Comparison of ENCODE assay signal across 7 mouse cellular contexts in the genomic region with DNA sequence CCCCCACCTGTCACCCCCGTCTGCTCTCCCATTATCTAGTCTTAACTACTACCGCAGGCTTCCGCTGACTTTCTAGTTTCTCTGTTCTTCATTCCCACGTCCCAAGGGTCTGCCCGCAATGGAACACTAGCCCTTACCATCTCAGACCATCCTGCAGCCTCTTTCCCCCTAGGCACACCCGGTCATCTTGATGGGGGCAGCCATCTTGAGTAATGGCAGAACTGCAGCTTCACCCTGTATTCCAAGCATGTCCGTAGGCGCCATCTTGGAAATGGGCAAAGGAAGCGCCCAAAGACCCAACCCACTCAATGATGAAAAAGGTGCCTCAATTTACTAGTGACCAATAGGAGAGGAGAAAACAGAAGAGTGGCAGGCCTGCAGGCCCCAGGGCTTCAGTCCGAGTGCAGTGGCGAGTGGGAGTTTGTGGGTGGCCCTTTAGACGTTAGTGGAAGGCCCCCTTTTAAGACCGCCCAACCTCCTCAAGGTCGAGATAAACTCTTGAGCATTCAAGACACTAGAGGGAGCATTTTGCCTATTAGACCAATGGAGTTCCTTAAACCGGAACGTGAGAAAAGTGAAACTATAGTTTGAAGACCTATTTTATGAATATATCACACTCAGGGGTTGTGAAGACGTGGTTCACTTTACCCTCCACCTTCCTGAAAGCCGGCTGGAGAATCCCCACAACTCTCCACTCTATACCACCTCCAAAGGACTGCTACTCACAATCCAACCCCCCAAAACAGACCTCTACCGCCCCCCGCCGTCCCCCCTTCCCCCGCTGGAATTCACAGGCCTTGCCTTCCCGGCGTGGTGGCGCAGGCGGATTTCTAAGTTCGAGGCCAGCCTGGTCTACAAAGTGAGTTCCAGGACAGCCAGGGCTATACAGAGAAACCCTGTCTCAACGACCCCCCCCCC. TPM values are rescaled to one million over a fixed set of nuclear protein-coding genes. Genes with fewer than 3 reads are reported as not detected.
DNase-seq lines count a peak whose midpoint lies in the region; ATAC-seq lines count a peak whose summit lies in the region.

Gene Tomm40l, minus strand, starts transcription at position 277 of the 918 bp plus-strand sequence.

- ATAC-seq in intestine, embryonic 15.5 days, result peak; percentile 98

- 1% methylated on average over 28 of the region's 28 CpGs for WGBS in intestine, embryonic 15.5 days
- WGBS in midbrain, embryonic 10.5 days, result 4% methylated on average over 28 of the region's 28 CpGs

- H3K27ac ChIP-seq in intestine, embryonic 15.5 days, result peak within 1 kb of the TSS; percentile 83
- peak within 1 kb of the TSS; percentile 85 for H3K27ac ChIP-seq in midbrain, embryonic 10.5 days (replicated peaks)

- peak; percentile 96 for DNase-seq in adrenal gland, adult 2 months
- DNase-seq in embryo, embryonic 11.5 days (ENCODE audit: low read depth, low spot score), result peak; percentile 93
- DNase-seq in gastrocnemius, postnatal 36 days, result peak; percentile 82 to 90
- DNase-seq in left cerebral cortex, postnatal 25 days (ENCODE audit: low spot score in 2 of 2), result peak; percentile 93 to 99
- peak; percentile 93 for DNase-seq in midbrain, embryonic 10.5 days (ENCODE audit: low spot score)
- peak; percentile 70 for DNase-seq in right cerebral cortex, postnatal 4 days

- intact Hi-C loops in gastrocnemius, postnatal 36 days (cut with DNase I), result loop anchor here (2.0 kb wide), 2 partner anchors 24 to 112 kb away; no protein-coding TSS in a partner anchor
- intact Hi-C loops in left cerebral cortex, postnatal 25 days (cut with DNase I), result loop anchor here (1.0 to 5.0 kb wide), 3 partner anchors 25 to 105 kb away; partner anchors contain the start of genes Dedd, Mpz and Sdhc

- peak within 1 kb of the TSS; percentile 53 for H3K4me3 ChIP-seq in intestine, embryonic 15.5 days (replicated peaks)
- H3K4me3 ChIP-seq in midbrain, embryonic 10.5 days, result peak within 1 kb of the TSS; percentile 66

- no peaks in the 10 kb centered on the region for H3K9me3 ChIP-seq in intestine, embryonic 15.5 days
- H3K9me3 ChIP-seq in midbrain, embryonic 10.5 days (replicated peaks), result no peaks in the 10 kb centered on the region

- H3K4me2 ChIP-seq in intestine, embryonic 15.5 days (replicated peaks), result peak within 1 kb of the TSS; percentile 87

- peaks cover 9% of the 10 kb centered on the region for H3K4me1 ChIP-seq in intestine, embryonic 15.5 days (replicated peaks)
- H3K4me1 ChIP-seq in midbrain, embryonic 10.5 days, result peaks cover 22% of the 10 kb centered on the region

- H3K9ac ChIP-seq in intestine, embryonic 15.5 days, result peak within 1 kb of the TSS; percentile 51

- no peaks in the 10 kb centered on the region for H3K27me3 ChIP-seq in intestine, embryonic 15.5 days (replicated peaks)
- H3K27me3 ChIP-seq in midbrain, embryonic 10.5 days (ENCODE audit: low read depth, poor library complexity, severe bottlenecking), result no peaks in the 10 kb centered on the region

- H3K36me3 ChIP-seq in intestine, embryonic 15.5 days, result no peaks in the 10 kb centered on the region; the same call in 1 of the 2 replicates
- H3K36me3 ChIP-seq in midbrain, embryonic 10.5 days, result peaks cover 27% of the 10 kb centered on the region

RNA-seq across cellular contexts. Expression of gene Tomm40l, which starts in this region (rescaled TPM):
- 10 to 100 TPM; 34.4 to 63.1 TPM for total RNA-seq in adrenal gland, adult 2 months (2021)
- 37.2 and 45.3 TPM in 2 replicates for polyA plus RNA-seq in adrenal gland, adult 2 months (2012; rRNA removed)
- total RNA-seq in gastrocnemius, postnatal 36 days (2021), result 10 to 100 TPM; 52.0 to 54.8 TPM
- polyA plus RNA-seq in intestine, embryonic 15.5 days (2015; fragmentation: Nextera tagmentation; extraction: Ambion mirVana), result 31.4 and 32.0 TPM in 2 replicates
- 10 to 100 TPM; 71.8 to 89.6 TPM for total RNA-seq in left cerebral cortex, postnatal 25 days (2021)
- polyA plus RNA-seq in midbrain, embryonic 10.5 days (2016; fragmentation: Nextera tagmentation; extraction: Ambion mirVana), result 32.2 and 34.7 TPM in 2 replicates

Comparison
In these comparisons a context has a peak if more than half of its experiments do, and no peak if none do; other contexts are left out.
1. Peak in every context shown above with its lines: DNase-seq, ATAC-seq, H3K4me3 ChIP-seq and H3K27ac ChIP-seq.